Mouse (Mus musculus): ENCODE data around the gene Mip.

Gene Mip

DNA sequence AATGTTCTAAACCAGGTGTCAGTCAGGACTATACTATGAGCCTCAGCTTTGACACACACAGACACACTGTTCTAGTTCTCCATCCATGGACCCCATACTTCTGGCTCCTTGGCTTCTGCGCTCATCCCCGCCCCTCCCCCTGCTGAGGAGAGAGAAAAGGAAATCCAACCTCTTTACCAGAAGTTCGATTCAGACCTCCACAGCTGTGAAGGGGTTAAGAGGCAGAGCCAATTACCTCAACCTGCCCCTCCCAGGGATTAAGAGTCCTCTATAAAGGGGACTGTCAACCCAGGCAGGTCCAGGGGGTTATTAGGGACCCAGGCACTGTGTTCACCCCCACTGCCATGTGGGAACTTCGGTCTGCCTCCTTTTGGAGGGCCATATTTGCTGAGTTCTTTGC is at the start of gene Mip:
Gene Mip, plus strand, starts transcription at position 301 of the 400 bp plus-strand sequence.
- TF ChIP-seq GATA4 (IDR thresholded peaks at IDR 0.05; ENCODE audit: insufficient replicate concordance, low read length) = no peak

DNA sequence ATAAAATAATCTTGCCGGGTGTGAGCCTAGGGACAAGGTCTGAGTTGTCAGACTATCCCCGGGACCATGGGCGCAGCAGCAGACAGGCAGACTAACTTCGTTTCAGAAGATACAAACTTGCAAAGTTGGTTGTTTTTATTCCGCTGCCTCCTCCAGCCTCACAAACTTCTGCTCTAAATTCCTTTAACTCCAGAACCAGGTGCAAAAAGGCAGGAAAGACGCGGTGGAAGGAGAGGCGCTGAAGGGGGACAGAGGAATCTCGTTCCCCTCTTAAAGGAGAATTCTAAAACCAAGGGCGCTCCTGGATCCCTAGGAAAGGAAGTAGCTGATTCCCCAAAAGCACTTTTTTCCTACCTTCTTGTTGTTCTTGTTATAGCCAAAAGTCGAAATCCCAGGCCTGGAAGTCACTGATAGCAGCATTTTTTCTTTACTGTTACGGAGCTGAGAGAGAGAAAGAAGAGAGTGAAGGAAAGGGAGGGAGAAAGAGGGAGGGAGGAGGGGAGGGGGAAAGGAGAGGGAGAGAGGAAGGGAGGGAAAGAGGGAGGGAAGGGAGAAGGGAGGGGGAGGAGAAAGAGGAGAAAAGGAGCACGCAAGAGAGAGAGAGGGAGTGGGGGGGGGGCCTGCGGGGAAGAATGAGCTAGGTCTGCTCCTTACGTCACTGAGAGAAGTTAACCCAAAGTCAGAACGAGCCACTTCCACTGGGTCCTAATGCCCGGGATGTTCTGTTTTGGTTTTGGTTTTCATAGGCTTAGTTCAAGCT is 49.5 kb upstream of the Mip start:
- TF ChIP-seq GATA4 (IDR thresholded peaks at IDR 0.05; ENCODE audit: insufficient replicate concordance, low read length) = no peak

DNA sequence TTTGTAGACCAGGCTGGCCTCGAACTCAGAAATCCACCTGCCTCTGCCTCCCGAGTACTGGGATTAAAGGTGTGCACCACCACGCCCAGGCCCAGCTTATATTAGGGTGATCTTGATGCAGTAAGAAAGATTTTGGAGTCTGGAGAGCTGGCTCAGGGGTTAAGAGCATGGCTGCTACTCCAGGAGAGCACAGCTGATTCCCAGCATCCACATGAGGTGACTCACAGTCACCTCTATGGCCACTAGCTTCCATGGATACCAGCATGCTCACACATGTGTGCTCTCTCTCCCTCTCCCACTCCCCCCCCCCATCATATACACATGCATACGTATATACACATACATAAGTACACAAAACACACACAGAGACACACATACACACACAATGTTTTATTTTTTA is 48.3 kb upstream of the Mip start:
- no peak for TF ChIP-seq GATA4 (IDR thresholded peaks at IDR 0.05; ENCODE audit: insufficient replicate concordance, low read length)

DNA sequence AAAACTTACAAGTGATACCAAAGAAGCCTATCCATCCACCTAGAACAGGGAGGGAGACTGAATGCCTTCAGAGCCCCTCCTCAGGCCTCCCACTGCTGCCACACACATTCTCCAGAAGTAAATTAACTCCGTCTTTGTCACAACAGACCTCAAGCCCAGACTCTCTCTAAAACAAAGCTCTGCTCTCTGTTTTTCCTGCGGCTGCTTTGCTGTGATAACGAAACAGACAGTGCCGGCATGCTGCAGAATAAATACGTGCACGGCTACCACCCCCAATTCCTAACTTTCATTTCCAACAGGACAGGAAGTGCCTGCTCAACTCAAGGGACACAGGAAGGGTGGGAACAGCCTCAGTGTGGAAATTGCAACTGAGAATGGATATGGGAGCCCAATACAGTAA is 45.6 kb upstream of the Mip start, which contains the start of gene Rbms2:
Gene Rbms2, minus strand, starts transcription at position 309 of the 400 bp plus-strand sequence.
- 0 out of 2 replicates have a peak, but pooled peaks have one; percentile 6 for TF ChIP-seq GATA4 (IDR thresholded peaks at IDR 0.05; ENCODE audit: insufficient replicate concordance, low read length)

DNA sequence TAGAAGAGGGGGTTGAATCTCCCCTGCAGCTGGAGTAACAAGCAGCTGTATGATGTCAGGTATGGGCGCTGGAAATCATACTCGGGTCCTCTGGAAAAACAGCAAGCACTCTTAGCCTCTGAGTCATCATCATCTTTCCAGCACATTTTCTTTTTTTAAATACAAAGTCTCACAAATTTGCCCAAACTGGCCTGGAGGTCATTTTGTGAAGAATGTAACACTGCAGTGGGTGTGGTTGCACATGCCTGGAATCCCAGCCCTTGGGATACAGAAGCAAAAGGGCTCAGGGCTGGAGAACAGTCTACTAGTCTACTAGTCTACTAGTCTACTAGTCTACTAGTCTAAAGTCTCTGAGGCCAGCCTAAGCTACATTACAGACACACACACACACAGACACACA is 41.3 kb upstream of the Mip start:
- TF ChIP-seq GATA4 (IDR thresholded peaks at IDR 0.05; ENCODE audit: insufficient replicate concordance, low read length) = no peak

DNA sequence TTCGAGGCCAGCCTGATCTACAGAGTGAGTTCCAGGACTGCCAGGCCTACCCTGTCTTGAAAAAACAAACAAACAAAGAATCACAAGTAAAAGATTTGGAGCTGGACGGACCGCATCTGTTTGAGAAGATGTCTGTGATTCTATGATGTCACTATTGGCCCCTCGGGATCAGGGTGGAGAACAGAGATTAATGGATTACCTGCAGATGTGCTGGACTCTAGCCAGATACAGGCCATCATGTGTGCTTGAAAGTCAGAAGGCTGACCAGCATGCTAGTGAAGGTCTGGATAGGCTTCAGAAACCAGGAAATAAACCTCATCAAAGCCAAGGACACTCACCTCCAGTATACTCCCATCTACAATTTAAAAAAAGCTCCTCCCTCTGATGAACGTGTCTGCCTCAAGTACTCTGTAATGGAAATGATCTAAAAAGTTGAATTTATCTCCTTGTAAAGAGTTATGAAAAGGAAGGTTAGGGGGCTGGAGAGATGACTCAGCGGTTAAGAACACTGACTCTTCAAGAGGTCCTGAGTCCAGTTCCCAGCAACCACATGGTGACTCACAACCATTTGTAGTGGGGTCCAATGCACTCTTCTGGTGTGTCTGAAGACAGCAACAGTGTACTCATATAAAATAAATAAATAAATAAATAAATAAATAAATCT is 40.2 kb upstream of the Mip start:
- TF ChIP-seq GATA4 (IDR thresholded peaks at IDR 0.05; ENCODE audit: insufficient replicate concordance, low read length) = no peak

DNA sequence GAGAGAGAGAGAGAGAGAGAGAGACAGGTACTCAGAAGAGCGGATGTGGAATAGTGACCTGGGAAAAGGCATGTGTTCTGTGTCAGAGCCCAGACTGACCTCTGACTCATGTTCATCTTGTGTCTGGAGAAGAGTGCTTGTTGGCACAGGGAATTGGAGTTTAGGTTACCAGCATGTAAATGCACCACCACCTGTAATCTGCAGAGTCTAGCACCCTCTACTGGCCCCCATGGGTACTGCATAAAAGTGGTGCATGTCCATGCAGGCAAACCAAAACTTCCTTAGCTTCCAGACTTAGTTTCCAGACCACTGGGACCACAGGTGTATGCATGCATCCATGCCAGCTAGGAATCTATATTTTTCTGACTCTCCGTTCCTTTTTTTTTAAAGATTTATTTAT is 39.7 kb upstream of the Mip start:
- TF ChIP-seq GATA4 (IDR thresholded peaks at IDR 0.05; ENCODE audit: insufficient replicate concordance, low read length) = no peak

DNA sequence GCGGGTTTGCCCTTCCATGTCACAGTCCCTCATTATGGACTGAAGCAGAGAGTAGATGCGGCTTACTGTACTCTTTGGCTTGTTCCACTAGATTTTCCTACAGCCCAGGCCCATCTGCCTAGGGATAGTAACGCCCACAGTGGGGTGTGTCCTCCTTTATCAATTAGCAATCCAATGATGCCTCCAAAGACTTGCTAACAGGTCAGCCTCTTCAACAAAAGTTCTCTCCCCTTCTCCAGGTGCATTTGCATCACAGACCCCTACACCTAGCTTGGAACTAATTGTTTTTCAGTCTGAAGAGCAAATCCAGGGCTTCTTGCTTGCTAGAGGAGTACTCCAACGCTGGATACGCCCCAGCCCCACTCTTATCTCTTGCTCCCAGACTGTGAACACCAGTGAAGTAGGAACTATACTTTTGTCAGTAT is 38.4 kb upstream of the Mip start:
- no peak for TF ChIP-seq GATA4 (IDR thresholded peaks at IDR 0.05; ENCODE audit: insufficient replicate concordance, low read length)

DNA sequence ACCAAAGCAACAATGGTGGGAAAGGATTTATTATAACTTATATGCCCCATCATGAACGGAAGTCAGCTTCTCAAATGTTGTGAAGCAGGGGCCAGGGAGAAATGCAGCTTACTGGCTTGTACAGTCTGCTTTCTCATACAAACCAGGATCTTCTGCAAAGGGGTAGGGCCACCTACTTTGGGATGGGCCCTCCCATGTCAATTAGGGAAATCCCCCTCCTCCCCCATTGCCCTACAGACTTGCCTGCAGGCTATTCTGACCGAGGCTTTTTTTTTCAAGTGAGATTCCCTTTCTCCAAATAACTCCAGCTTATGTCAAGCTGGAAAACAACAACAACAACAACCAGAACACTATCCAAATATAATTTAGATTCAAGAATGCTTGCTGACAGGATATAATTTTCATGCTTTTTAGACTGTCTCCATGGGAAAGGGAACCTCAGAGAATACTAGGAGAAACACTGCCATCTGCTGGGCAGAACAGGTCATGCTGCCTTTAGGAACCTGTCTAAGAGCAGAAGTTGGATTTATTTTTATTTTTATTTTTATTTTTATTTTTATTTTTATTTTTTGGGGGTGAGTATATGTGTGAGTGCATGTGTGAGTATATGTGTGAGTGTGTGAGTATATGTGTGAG is 37.3 kb upstream of the Mip start:
- no peak for TF ChIP-seq GATA4 (IDR thresholded peaks at IDR 0.05; ENCODE audit: insufficient replicate concordance, low read length)

DNA sequence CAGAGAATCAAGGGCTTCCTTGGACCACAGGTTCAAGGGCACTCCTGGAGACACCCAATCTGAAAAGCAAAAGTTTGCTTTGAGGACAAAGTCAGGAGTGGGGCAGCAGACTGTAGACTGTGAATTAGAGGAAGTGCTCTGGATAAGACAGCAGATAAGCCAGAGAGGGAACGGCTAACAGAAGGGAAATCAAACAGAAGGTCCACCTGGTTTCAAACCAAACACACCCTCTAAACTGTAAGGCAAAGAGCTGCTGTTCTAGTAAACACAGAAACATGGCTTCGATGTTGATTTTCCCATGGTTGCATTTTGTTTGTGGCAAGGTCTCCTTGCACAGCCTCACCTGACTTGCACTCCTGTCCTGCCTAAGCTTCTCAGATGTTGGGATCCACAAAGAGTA is 34.2 kb upstream of the Mip start:
- no peak for TF ChIP-seq GATA4 (IDR thresholded peaks at IDR 0.05; ENCODE audit: insufficient replicate concordance, low read length)

DNA sequence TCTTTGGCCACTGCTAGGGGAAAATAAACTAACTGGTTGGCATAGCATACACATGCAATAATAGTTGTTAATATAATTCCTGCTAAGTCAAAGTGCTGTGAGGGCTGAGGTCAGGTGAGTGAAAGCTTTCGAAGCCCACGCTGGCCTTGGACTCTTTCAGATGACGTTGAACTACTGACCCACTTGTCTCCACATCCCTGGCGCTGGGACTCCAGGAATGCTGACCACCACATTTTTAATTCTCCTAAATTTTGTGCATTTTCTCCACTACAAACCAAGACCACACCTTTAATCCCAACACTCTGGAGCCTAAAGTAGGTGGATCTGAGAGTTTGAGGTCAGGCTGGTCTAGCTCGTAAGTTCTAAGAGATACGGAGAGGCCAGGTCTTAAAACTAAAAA is 32.5 kb upstream of the Mip start:
- no peak for TF ChIP-seq GATA4 (IDR thresholded peaks at IDR 0.05; ENCODE audit: insufficient replicate concordance, low read length)

DNA sequence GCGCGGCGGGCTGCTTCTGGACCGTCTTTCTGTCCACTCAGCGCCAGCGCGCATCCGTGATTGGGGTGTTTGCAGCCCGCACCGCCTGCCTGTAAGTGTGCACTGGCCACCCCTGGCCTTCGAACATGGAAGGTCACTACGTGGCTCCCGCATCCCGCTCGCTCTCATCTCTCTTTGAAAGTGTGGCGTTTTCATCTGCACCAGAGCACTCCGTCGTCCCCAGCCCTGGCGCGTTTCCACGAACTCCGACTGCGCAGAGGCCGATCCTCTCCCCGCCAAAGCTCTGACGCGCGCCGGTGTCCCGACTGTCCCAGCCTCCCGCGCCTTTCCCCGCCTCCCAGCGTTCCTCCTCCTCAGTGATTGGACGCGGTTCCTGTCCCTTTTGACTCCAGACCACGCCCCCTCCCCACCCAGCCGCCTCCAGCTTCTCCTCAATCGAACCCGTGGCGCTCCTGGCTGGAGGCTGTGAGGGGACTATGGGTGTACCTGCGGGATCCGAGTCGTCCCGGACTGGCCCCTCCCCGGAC is 31.6 kb upstream of the Mip start, which contains the start of gene Gls2:
Gene Gls2, plus strand, starts transcription at position 434 of the 527 bp plus-strand sequence.
- TF ChIP-seq GATA4 (IDR thresholded peaks at IDR 0.05; ENCODE audit: insufficient replicate concordance, low read length) = no peak

DNA sequence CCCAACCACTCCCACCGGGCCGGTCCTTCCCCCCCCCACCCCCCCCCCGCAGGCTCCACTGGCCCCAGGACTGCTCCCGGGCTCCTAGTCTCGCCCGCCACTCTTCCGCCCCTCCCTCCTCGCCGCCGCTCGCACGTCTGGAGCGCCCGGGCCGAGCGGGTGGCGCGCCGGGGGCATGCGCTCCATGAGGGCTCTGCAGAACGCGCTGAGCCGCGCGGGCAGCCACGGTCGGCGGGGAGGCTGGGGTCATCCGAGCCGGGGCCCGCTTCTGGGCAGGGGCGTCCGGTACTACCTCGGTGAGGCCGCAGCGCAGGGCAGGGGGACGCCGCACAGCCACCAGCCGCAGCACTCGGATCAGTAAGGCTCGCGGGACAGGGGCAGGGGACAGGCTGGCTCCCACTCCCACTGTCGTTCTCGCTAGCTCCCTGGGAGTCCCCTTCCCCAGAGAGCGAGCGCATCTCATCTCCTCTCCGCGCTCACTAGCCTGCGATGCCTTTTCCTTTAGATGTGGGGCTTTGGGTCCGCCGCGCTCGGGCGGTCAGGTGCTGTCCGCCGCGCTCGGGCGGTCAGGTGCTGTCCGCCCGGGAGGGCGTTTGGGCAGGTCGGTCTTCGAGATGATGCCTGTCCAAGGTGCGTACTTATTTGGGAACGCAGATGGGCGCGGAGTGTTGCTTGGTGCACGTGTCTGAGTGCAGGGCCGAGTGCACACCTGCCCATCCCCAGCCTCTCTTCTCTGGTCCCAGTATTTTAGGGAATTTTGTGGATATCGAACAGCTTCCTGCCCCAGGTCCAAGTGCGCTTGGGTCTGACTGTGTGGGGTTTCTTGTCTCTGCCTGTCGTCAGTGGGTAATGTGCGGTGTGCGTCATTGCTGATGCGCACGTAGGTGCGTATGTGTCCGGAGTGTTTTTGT is 30.8 kb upstream of the Mip start:
- TF ChIP-seq GATA4 (IDR thresholded peaks at IDR 0.05; ENCODE audit: insufficient replicate concordance, low read length) = no peak

DNA sequence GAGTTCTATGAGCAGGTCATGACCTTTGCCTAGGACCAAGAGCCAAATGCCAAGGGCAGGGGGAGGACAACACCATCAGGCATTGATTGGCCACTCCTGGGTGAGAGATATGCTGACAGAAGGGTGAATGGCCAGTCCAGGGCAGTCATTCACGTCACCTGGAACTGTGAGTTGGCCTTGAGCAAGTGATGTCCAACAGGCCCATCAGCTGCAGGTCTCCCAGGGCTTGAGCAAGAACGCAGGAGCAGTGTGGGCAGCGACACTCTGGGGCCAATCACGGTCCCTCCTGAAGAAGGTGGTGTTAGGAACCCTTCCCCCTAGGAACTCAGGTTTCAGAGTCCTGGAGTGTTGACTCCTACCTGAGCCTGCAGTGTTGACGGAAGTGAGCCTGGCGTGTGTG is 23.8 kb upstream of the Mip start:
- TF ChIP-seq GATA4 (IDR thresholded peaks at IDR 0.05; ENCODE audit: insufficient replicate concordance, low read length) = peak; percentile 17; the same call in 1 of the 2 replicates

DNA sequence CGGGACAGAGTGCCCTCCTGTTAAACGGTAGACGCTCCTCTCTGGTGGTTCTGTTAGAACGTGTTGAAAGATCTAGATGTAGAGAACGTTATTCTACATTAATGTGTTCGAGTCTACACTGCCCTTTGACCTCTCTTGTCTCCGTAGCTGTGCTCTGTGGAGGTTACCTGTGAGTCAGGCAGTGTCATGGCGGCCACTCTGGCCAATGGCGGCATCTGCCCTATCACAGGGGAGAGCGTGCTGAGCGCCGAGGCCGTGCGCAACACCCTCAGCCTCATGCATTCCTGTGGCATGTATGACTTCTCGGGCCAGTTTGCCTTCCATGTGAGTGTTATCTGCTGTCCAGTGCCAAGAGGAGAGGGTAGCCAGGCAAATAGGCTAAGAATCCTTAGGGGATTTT is 20.7 kb upstream of the Mip start:
- TF ChIP-seq GATA4 (IDR thresholded peaks at IDR 0.05; ENCODE audit: insufficient replicate concordance, low read length) = no peak
